Mouse (Mus musculus): ENCODE measurements around the gene Vmn1r86. TPM values are rescaled to one million over a fixed set of nuclear protein-coding genes. Genes with fewer than 3 reads are reported as not detected.
"Not testable (repeated sequence)": the region's sequence is repeated elsewhere in the genome, so short reads cannot be mapped to it uniquely, and the experiment has no call there.

The Vmn1r86 gene
- polyA plus RNA-seq (2015; fragmentation: Nextera tagmentation; extraction: Ambion mirVana), result not detected in 2 replicates

- no peaks in the 10 kb centered on the region for H3K4me1 ChIP-seq (ENCODE audit: control insufficient read depth, insufficient read depth, low read length)
- no peaks in the 10 kb centered on the region for H3K9me3 ChIP-seq (replicated peaks; ENCODE audit: control insufficient read depth, low read length)
- no peaks in the 10 kb centered on the region for H3K36me3 ChIP-seq (ENCODE audit: control insufficient read depth, insufficient read depth, low read length)
- H3K27ac ChIP-seq (ENCODE audit: low read length), result no peak within 1 kb of the TSS
- no peak within 1 kb of the TSS for H3K9ac ChIP-seq (ENCODE audit: low read length)
- no peak for ATAC-seq (ENCODE audit: insufficient read depth, low FRiP score)
- no peaks in the 10 kb centered on the region for H3K27me3 ChIP-seq (ENCODE audit: control insufficient read depth, insufficient read depth, low read length)
- H3K4me2 ChIP-seq (ENCODE audit: low read depth, low read length), result no peak within 1 kb of the TSS
- no peak within 1 kb of the TSS for H3K4me3 ChIP-seq (replicated peaks; ENCODE audit: low read length)
Observed at GRCm38 (mm10) chr7:13119817-13120216, at the start of gene Vmn1r86. Gene Vmn1r86 (minus strand): TSS chr7:13119917.

DNA sequence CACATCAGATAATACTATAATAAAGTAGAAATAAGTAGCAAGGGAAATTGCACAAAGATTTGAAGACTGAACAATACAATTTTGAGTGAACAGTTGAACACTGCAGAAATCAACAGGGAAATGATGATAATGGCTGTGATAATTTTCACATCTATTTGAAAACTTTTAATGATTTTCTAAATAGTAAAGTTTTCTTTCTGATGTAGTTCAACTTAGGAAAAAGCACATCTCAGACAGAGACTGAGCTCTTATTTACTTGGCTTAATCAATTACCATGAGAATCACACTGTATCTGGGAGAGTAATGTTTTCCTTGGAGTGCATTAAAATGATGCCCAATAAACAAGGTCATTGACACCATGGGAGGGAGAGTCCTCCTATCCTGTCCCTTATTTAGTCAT is 39.6 kb upstream of the Vmn1r86 start, which contains the start of gene Vmn1r88:
Gene Vmn1r88, plus strand, starts transcription at position 301 of the 400 bp plus-strand sequence.
- Histone ChIP-seq H3K4me3 (replicated peaks; ENCODE audit: low read length) (no peak within 1 kb of the TSS), H3K36me3 (ENCODE audit: control insufficient read depth, insufficient read depth, low read length) (no peaks in the 10 kb centered on the region), H3K4me2 (ENCODE audit: low read depth, low read length) (no peak within 1 kb of the TSS), H3K27me3 (ENCODE audit: control insufficient read depth, insufficient read depth, low read length) (no peaks in the 10 kb centered on the region), H3K9me3 (replicated peaks; ENCODE audit: control insufficient read depth, low read length) (no peaks in the 10 kb centered on the region), H3K27ac (ENCODE audit: low read length) (no peak within 1 kb of the TSS), H3K4me1 (ENCODE audit: control insufficient read depth, insufficient read depth, low read length) (no peaks in the 10 kb centered on the region), H3K9ac (ENCODE audit: low read length) (no peak within 1 kb of the TSS)
- no peak for ATAC-seq (ENCODE audit: insufficient read depth, low FRiP score)

DNA sequence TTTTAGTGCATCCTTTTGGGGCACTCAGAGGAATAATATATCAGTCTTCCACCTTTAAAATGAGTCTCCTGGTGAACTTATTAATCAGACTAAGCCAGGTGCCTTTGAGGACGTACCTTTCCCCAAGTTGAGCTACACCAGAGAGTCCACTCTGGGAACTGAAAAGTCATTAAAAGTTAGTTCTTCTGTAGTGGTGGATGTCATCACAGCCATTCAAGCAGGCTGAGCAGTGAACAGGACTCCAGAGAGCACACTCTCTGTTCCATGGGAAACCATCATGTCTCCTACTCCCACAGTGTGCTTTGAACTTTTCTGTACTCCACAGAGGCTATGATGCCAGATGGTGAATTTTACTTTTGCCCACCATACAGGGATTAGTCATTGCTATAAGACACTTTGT is 20.3 kb upstream of the Vmn1r86 start, which contains the start of gene Vmn1r87:
Gene Vmn1r87, minus strand, starts transcription at position 101 of the 400 bp plus-strand sequence.
- Histone ChIP-seq H3K9ac (ENCODE audit: low read length) (no peak within 1 kb of the TSS), H3K4me3 (replicated peaks; ENCODE audit: low read length) (no peak within 1 kb of the TSS), H3K9me3 (replicated peaks; ENCODE audit: control insufficient read depth, low read length) (no peaks in the 10 kb centered on the region), H3K27me3 (ENCODE audit: control insufficient read depth, insufficient read depth, low read length) (no peaks in the 10 kb centered on the region), H3K36me3 (ENCODE audit: control insufficient read depth, insufficient read depth, low read length) (no peaks in the 10 kb centered on the region), H3K27ac (ENCODE audit: low read length) (no peak within 1 kb of the TSS), H3K4me2 (ENCODE audit: low read depth, low read length) (no peak within 1 kb of the TSS), H3K4me1 (ENCODE audit: control insufficient read depth, insufficient read depth, low read length) (no peaks in the 10 kb centered on the region)
- 72% methylated on average over 1 of the region's 1 CpGs for whole genome bisulfite sequencing
- no peak for ATAC-seq (ENCODE audit: insufficient read depth, low FRiP score)

GRCm38 (mm10) chr7:13137340-13137739 is 17.6 kb upstream of the Vmn1r86 start:
- H3K9ac ChIP-seq (ENCODE audit: low read length), result no peak overlapping the region
- H3K27me3 ChIP-seq (ENCODE audit: control insufficient read depth, insufficient read depth, low read length), result no peaks in the 10 kb centered on the region
- H3K9me3 ChIP-seq (replicated peaks; ENCODE audit: control insufficient read depth, low read length), result no peaks in the 10 kb centered on the region
- no peak overlapping the region for H3K27ac ChIP-seq (ENCODE audit: low read length)
- no peak overlapping the region for H3K4me2 ChIP-seq (ENCODE audit: low read depth, low read length)
- no peak overlapping the region for H3K4me3 ChIP-seq (replicated peaks; ENCODE audit: low read length)
- H3K4me1 ChIP-seq (ENCODE audit: control insufficient read depth, insufficient read depth, low read length), result no peaks in the 10 kb centered on the region
- H3K36me3 ChIP-seq (ENCODE audit: control insufficient read depth, insufficient read depth, low read length), result no peaks in the 10 kb centered on the region
- ATAC-seq (ENCODE audit: insufficient read depth, low FRiP score), result no peak

GRCm38 (mm10) chr7:13131856-13132255 is 12.1 kb upstream of the Vmn1r86 start:
- H3K9ac ChIP-seq (ENCODE audit: low read length), result no peak overlapping the region
- no peak for ATAC-seq (ENCODE audit: insufficient read depth, low FRiP score)
- no peaks in the 10 kb centered on the region for H3K36me3 ChIP-seq (ENCODE audit: control insufficient read depth, insufficient read depth, low read length)
- no peak overlapping the region for H3K4me2 ChIP-seq (ENCODE audit: low read depth, low read length)
- no peak overlapping the region for H3K27ac ChIP-seq (ENCODE audit: low read length)
- H3K27me3 ChIP-seq (ENCODE audit: control insufficient read depth, insufficient read depth, low read length), result no peaks in the 10 kb centered on the region
- H3K4me1 ChIP-seq (ENCODE audit: control insufficient read depth, insufficient read depth, low read length), result no peaks in the 10 kb centered on the region
- H3K9me3 ChIP-seq (replicated peaks; ENCODE audit: control insufficient read depth, low read length), result no peaks in the 10 kb centered on the region
- H3K4me3 ChIP-seq (replicated peaks; ENCODE audit: low read length), result no peak overlapping the region
- 82% methylated on average over 2 of the region's 2 CpGs for WGBS

DNA sequence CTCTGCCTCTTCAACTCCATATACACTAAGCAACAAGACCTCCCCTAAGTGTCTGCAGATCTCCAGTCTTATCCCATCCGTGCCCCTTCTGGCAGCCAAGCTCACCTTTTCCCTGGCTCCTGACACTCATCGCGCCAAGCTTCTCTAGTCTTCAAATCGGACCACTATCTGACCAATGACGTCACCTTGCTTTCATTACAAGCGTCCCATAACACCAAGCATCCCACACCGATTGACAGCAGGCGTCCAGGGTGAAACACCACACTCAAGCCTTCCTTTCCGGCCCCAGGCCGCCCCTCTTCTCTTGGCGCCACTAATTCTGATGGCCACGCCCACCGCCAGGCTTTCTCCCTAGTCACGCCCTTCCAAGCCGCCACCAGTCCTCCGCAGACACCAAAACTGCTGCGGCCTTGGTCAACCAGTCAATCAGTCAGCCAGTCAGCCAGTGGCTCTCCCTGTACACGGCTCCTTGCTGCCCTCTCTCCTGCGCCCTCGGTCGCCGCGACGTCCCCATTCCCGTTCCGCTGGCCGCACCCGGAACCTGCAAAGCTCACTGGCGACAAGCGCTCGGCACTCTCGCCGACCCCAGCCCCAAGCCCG is 3.9 kb upstream of the Vmn1r86 start:
- not testable (repeated sequence) for H3K27me3 ChIP-seq (ENCODE audit: control insufficient read depth, insufficient read depth, low read length); H3K9ac ChIP-seq (ENCODE audit: low read length); H3K27ac ChIP-seq (ENCODE audit: low read length); H3K4me1 ChIP-seq (ENCODE audit: control insufficient read depth, insufficient read depth, low read length); H3K36me3 ChIP-seq (ENCODE audit: control insufficient read depth, insufficient read depth, low read length); H3K9me3 ChIP-seq (replicated peaks; ENCODE audit: control insufficient read depth, low read length)
- under 1% methylated on average over 17 of the region's 34 CpGs for WGBS
- peak; percentile 82 for ATAC-seq (ENCODE audit: insufficient read depth, low FRiP score)
- Histone ChIP-seq H3K4me2 (ENCODE audit: low read depth, low read length) (peak overlapping the region; percentile 39), H3K4me3 (replicated peaks; ENCODE audit: low read length) (peak overlapping the region; percentile 24; the same call in 1 of the 2 replicates)

- H3K4me3 ChIP-seq (replicated peaks; ENCODE audit: low read length), result no peak within 1 kb of the TSS
- WGBS, result 61% methylated on average over 3 of the region's 3 CpGs
- no peak within 1 kb of the TSS for H3K27ac ChIP-seq (ENCODE audit: low read length)
- H3K36me3 ChIP-seq (ENCODE audit: control insufficient read depth, insufficient read depth, low read length), result no peaks in the 10 kb centered on the region
- no peak within 1 kb of the TSS for H3K4me2 ChIP-seq (ENCODE audit: low read depth, low read length)
- no peaks in the 10 kb centered on the region for H3K9me3 ChIP-seq (replicated peaks; ENCODE audit: control insufficient read depth, low read length)
- no peaks in the 10 kb centered on the region for H3K27me3 ChIP-seq (ENCODE audit: control insufficient read depth, insufficient read depth, low read length)
- ATAC-seq (ENCODE audit: insufficient read depth, low FRiP score), result no peak
- no peaks in the 10 kb centered on the region for H3K4me1 ChIP-seq (ENCODE audit: control insufficient read depth, insufficient read depth, low read length)
- no peak within 1 kb of the TSS for H3K9ac ChIP-seq (ENCODE audit: low read length)
Observed at GRCm38 (mm10) chr7:13095073-13095472, 24.6 kb downstream of the Vmn1r86 start, which contains the start of gene Vmn1r85. Gene Vmn1r85 (minus strand): TSS chr7:13095173.

GRCm38 (mm10) chr7:13072293-13072692 is 47.4 kb downstream of the Vmn1r86 start:
- H3K9me3 ChIP-seq (replicated peaks; ENCODE audit: control insufficient read depth, low read length), result no peaks in the 10 kb centered on the region
- H3K4me3 ChIP-seq (replicated peaks; ENCODE audit: low read length), result no peak overlapping the region
- H3K4me2 ChIP-seq (ENCODE audit: low read depth, low read length), result no peak overlapping the region
- no peaks in the 10 kb centered on the region for H3K4me1 ChIP-seq (ENCODE audit: control insufficient read depth, insufficient read depth, low read length)
- H3K27me3 ChIP-seq (ENCODE audit: control insufficient read depth, insufficient read depth, low read length), result no peaks in the 10 kb centered on the region
- WGBS, result 56% methylated on average over 5 of the region's 5 CpGs
- no peaks in the 10 kb centered on the region for H3K36me3 ChIP-seq (ENCODE audit: control insufficient read depth, insufficient read depth, low read length)
- H3K27ac ChIP-seq (ENCODE audit: low read length), result no peak overlapping the region
- no peak for ATAC-seq (ENCODE audit: insufficient read depth, low FRiP score)
- H3K9ac ChIP-seq (ENCODE audit: low read length), result no peak overlapping the region

DNA sequence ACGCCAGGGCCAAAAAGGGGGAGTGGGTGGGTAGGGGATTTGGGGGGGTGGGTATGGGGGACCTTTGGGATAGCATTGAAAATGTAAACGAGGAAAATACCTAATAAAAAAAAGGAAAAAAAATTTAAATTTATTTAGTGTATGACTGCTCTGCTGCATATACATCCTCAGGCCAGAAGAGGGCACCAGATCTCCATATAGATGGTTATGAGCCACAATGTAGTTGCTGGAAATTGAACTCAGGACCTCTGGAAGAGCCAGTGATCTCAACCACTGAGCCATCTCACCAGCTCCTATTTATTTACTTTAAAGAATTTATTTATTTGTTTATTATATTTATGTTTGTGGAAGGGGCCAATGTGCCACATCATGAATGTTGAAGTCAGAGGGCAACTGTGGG is 56.3 kb downstream of the Vmn1r86 start:
- not testable (repeated sequence) for ATAC-seq (ENCODE audit: insufficient read depth, low FRiP score); H3K9ac ChIP-seq (ENCODE audit: low read length); H3K27ac ChIP-seq (ENCODE audit: low read length); H3K4me3 ChIP-seq (replicated peaks; ENCODE audit: low read length); H3K36me3 ChIP-seq (ENCODE audit: control insufficient read depth, insufficient read depth, low read length); H3K27me3 ChIP-seq (ENCODE audit: control insufficient read depth, insufficient read depth, low read length); H3K4me1 ChIP-seq (ENCODE audit: control insufficient read depth, insufficient read depth, low read length); H3K4me2 ChIP-seq (ENCODE audit: low read depth, low read length); H3K9me3 ChIP-seq (replicated peaks; ENCODE audit: control insufficient read depth, low read length)
- whole genome bisulfite sequencing, result 63% methylated on average over 2 of the region's 2 CpGs

All from stomach, embryonic 16.5 days (tissue).